Mouse (Mus musculus) forebrain, embryonic 15.5 days (tissue): ENCODE results near the gene Rnf26. TPM values are rescaled to one million over a fixed set of nuclear protein-coding genes. Genes with fewer than 3 reads are reported as not detected.
A peak's percentile ranks its signal among the peaks of the same experiment; 100 is the strongest.

Source experiments
- ATAC-seq: fragments of 200-750 bp; cut with Nextera tagmentation; replicated peaks from 2 replicates; pipeline ENCODE4 v1.8.0; 2017; ENCODE audit warnings: mild to moderate bottlenecking, moderate TSS enrichment, moderate library complexity
- H3K27ac ChIP-seq: fragments of 300-500 bp; sonication (generic); replicated peaks from 2 replicates; pipeline ENCODE4 v1.5.1; 2015; ENCODE audit warnings: mild to moderate bottlenecking, inconsistent platforms
- H3K27me3 ChIP-seq: fragments of 300-500 bp; sonication (generic); 2 replicates; pipeline ENCODE4 v1.6.1; 2015; ENCODE audit warnings: inconsistent platforms
- H3K36me3 ChIP-seq: fragments of 300-500 bp; sonication (generic); 2 replicates; pipeline ENCODE4 v1.6.1; 2015; ENCODE audit warnings: mild to moderate bottlenecking, inconsistent platforms
- H3K4me1 ChIP-seq: fragments of 300-500 bp; sonication (generic); 2 replicates; pipeline ENCODE4 v1.6.1; 2015; ENCODE audit warnings: inconsistent platforms
- H3K4me2 ChIP-seq: fragments of 300-500 bp; sonication (generic); replicated peaks from 2 replicates; pipeline ENCODE4 v1.6.1; 2015; ENCODE audit warnings: mild to moderate bottlenecking, inconsistent platforms
- H3K4me3 ChIP-seq: fragments of 300-500 bp; sonication (generic); 2 replicates; pipeline ENCODE4 v1.5.1; 2015; ENCODE audit warnings: mild to moderate bottlenecking, inconsistent platforms
- H3K9ac ChIP-seq: fragments of 300-500 bp; sonication (generic); replicated peaks from 2 replicates; pipeline ENCODE4 v1.6.1; 2015; ENCODE audit warnings: mild to moderate bottlenecking, inconsistent platforms
- H3K9me3 ChIP-seq: fragments of 300-500 bp; sonication (generic); 2 replicates; pipeline ENCODE4 v1.6.1; 2016; ENCODE audit warnings: inconsistent platforms
- WGBS: fragments of 180-500 bp; shearing (Covaris S2); methylation state at CpG from one replicate; pipeline ENCODE4 v1.1.7; 2015; ENCODE audit warnings: mixed read lengths; 5-methylcytosine and 5-hydroxymethylcytosine counted together
- polyA plus RNA-seq: library from polyadenylated mRNA; unstranded; fragments of >200 nt; fragmentation: Nextera tagmentation; extraction: Ambion mirVana; gene quantifications from 2 replicates; pipeline ENCODE4 v1.2.1, GENCODE M21; 2015

Gene Rnf26
- polyA plus RNA-seq, 1 experiment from 2014 or later = 40.1 TPM

- ATAC-seq = peak; percentile 97
- H3K4me1 ChIP-seq = peaks cover 15% of the 10 kb centered on the region
- no peaks in the 10 kb centered on the region for H3K27me3 ChIP-seq
- under 1% methylated on average over 38 of the region's 38 CpGs for WGBS
- no peaks in the 10 kb centered on the region for H3K9me3 ChIP-seq
- peak within 1 kb of the TSS; percentile 53 for H3K9ac ChIP-seq
- H3K4me2 ChIP-seq = peak within 1 kb of the TSS; percentile 95
- peak within 1 kb of the TSS; percentile 55 for H3K4me3 ChIP-seq
- no peaks in the 10 kb centered on the region for H3K36me3 ChIP-seq
- no peak within 1 kb of the TSS; the same call in 1 of the 2 replicates for H3K27ac ChIP-seq
Measured at GRCm38 (mm10) chr9:44066785-44067225, 46.5 kb downstream of the Rnf26 start, which contains the start of gene Usp2. Gene Usp2 (plus strand): TSS chr9:44067021.

GRCm38 (mm10) chr9:44065177-44065576, 48.1 kb downstream of the Rnf26 start:
- Histone ChIP-seq H3K4me1 (peaks cover 11% of the 10 kb centered on the region), H3K9me3 (no peaks in the 10 kb centered on the region), H3K4me2 (no peak overlapping the region), H3K27ac (no peak overlapping the region), H3K36me3 (no peaks in the 10 kb centered on the region), H3K4me3 (no peak overlapping the region), H3K27me3 (no peaks in the 10 kb centered on the region), H3K9ac (no peak overlapping the region)
- no peak for ATAC-seq
- WGBS = 34% methylated on average over 1 of the region's 1 CpGs

GRCm38 (mm10) chr9:44058606-44059005, 54.7 kb downstream of the Rnf26 start:
- H3K4me3 ChIP-seq = no peak overlapping the region
- 88% methylated on average over 6 of the region's 6 CpGs for WGBS

GRCm38 (mm10) chr9:44053936-44054335, 59.4 kb downstream of the Rnf26 start:
- no peak overlapping the region for H3K27ac ChIP-seq
- H3K9ac ChIP-seq = no peak overlapping the region
- H3K27me3 ChIP-seq = no peaks in the 10 kb centered on the region
- H3K4me3 ChIP-seq = no peak overlapping the region
- 88% methylated on average over 1 of the region's 1 CpGs for WGBS
- no peaks in the 10 kb centered on the region for H3K36me3 ChIP-seq
- H3K9me3 ChIP-seq = no peaks in the 10 kb centered on the region
- H3K4me2 ChIP-seq = no peak overlapping the region
- no peaks in the 10 kb centered on the region for H3K4me1 ChIP-seq
- no peak for ATAC-seq

More at GRCm38 (mm10) chr9:44058606-44059005, 54.7 kb downstream of the Rnf26 start:
- H3K4me2 ChIP-seq = no peak overlapping the region
- H3K27me3 ChIP-seq = no peaks in the 10 kb centered on the region
- no peaks in the 10 kb centered on the region for H3K36me3 ChIP-seq
- H3K9me3 ChIP-seq = no peaks in the 10 kb centered on the region
- H3K27ac ChIP-seq = no peak overlapping the region
- H3K4me1 ChIP-seq = no peaks in the 10 kb centered on the region
- ATAC-seq = no peak
- no peak overlapping the region for H3K9ac ChIP-seq

GRCm38 (mm10) chr9:44052855-44053254, 60.5 kb downstream of the Rnf26 start:
- no peaks in the 10 kb centered on the region for H3K36me3 ChIP-seq
- no peak overlapping the region for H3K27ac ChIP-seq
- H3K4me3 ChIP-seq = no peak overlapping the region
- H3K4me2 ChIP-seq = no peak overlapping the region
- 0 out of 2 replicates have a peak, but pooled peaks cover 3% of the 10 kb centered on the region for H3K4me1 ChIP-seq
- H3K9ac ChIP-seq = no peak overlapping the region
- no peak for ATAC-seq
- no peaks in the 10 kb centered on the region for H3K27me3 ChIP-seq
- WGBS = 62% methylated on average over 3 of the region's 3 CpGs
- H3K9me3 ChIP-seq = no peaks in the 10 kb centered on the region

GRCm38 (mm10) chr9:44049381-44050165, 63.7 kb downstream of the Rnf26 start:
- Histone ChIP-seq H3K9me3 (no peaks in the 10 kb centered on the region), H3K27ac (no peak overlapping the region), H3K36me3 (no peaks in the 10 kb centered on the region), H3K4me1 (0 out of 2 replicates have a peak, but pooled peaks cover 3% of the 10 kb centered on the region), H3K4me3 (no peak overlapping the region), H3K27me3 (peaks cover 7% of the 10 kb centered on the region), H3K4me2 (no peak overlapping the region), H3K9ac (no peak overlapping the region)
- 90% methylated on average over 8 of the region's 8 CpGs for WGBS
- no peak for ATAC-seq

- H3K36me3 ChIP-seq = no peaks in the 10 kb centered on the region
- peaks cover 14% of the 10 kb centered on the region for H3K27me3 ChIP-seq
- no peak overlapping the region for H3K4me2 ChIP-seq
- peaks cover 9% of the 10 kb centered on the region for H3K4me1 ChIP-seq
- H3K9ac ChIP-seq = no peak overlapping the region
- no peaks in the 10 kb centered on the region for H3K9me3 ChIP-seq
- no peak overlapping the region for H3K27ac ChIP-seq
- ATAC-seq = no peak
- 74% methylated on average over 15 of the region's 15 CpGs for WGBS
- H3K4me3 ChIP-seq = no peak overlapping the region
Measured at GRCm38 (mm10) chr9:44048541-44049380, 64.6 kb downstream of the Rnf26 start.

GRCm38 (mm10) chr9:44047571-44048490, 65.5 kb downstream of the Rnf26 start:
- Histone ChIP-seq H3K36me3 (no peaks in the 10 kb centered on the region), H3K4me3 (no peak overlapping the region), H3K9me3 (no peaks in the 10 kb centered on the region), H3K27ac (no peak overlapping the region), H3K4me1 (peaks cover 18% of the 10 kb centered on the region), H3K4me2 (no peak overlapping the region), H3K9ac (no peak overlapping the region), H3K27me3 (peaks cover 14% of the 10 kb centered on the region)
- 80% methylated on average over 14 of the region's 14 CpGs for WGBS
- ATAC-seq = no peak

GRCm38 (mm10) chr9:44047071-44047470, 66.2 kb downstream of the Rnf26 start:
- Histone ChIP-seq H3K4me3 (no peak overlapping the region), H3K36me3 (no peaks in the 10 kb centered on the region), H3K4me2 (no peak overlapping the region), H3K4me1 (peaks cover 22% of the 10 kb centered on the region), H3K27ac (no peak overlapping the region), H3K27me3 (peaks cover 17% of the 10 kb centered on the region), H3K9ac (no peak overlapping the region), H3K9me3 (no peaks in the 10 kb centered on the region)
- WGBS = 67% methylated on average over 6 of the region's 6 CpGs
- ATAC-seq = no peak

- Histone ChIP-seq H3K27ac (no peak overlapping the region), H3K4me1 (peaks cover 23% of the 10 kb centered on the region), H3K4me3 (no peak overlapping the region), H3K9ac (no peak overlapping the region), H3K9me3 (no peaks in the 10 kb centered on the region), H3K27me3 (peaks cover 18% of the 10 kb centered on the region), H3K4me2 (no peak overlapping the region), H3K36me3 (no peaks in the 10 kb centered on the region)
- WGBS = 89% methylated on average over 12 of the region's 12 CpGs
- no peak for ATAC-seq
Measured at GRCm38 (mm10) chr9:44046426-44046825, 66.9 kb downstream of the Rnf26 start.

GRCm38 (mm10) chr9:44045884-44046272, 67.4 kb downstream of the Rnf26 start:
- H3K36me3 ChIP-seq = no peaks in the 10 kb centered on the region
- peaks cover 23% of the 10 kb centered on the region for H3K4me1 ChIP-seq
- 83% methylated on average over 5 of the region's 5 CpGs for WGBS
- no peaks in the 10 kb centered on the region for H3K9me3 ChIP-seq
- no peak overlapping the region for H3K9ac ChIP-seq
- H3K27ac ChIP-seq = no peak overlapping the region
- no peak for ATAC-seq
- H3K4me3 ChIP-seq = no peak overlapping the region
- no peak overlapping the region for H3K4me2 ChIP-seq
- peaks cover 18% of the 10 kb centered on the region for H3K27me3 ChIP-seq
